Mouse (Mus musculus): ENCODE measurements at regions not wholly inside any gene's neighbourhood (a gene's known extent, or its start where the extent isn't known, plus 50 kb on each side); places are given as distances from the start of the nearest gene placed in this dataset.

- Histone ChIP-seq H3K4me3 (ENCODE audit: insufficient read depth, low read depth, low read length) (no peak overlapping the region), H3K27me3 (replicated peaks; ENCODE audit: control insufficient read depth, insufficient read depth, low read length) (no peaks in the 10 kb centered on the region), H3K36me3 (ENCODE audit: control insufficient read depth, insufficient read depth, low read length) (no peaks in the 10 kb centered on the region), H3K27ac (ENCODE audit: insufficient read depth, low read depth, low read length) (no peak overlapping the region), H3K4me1 (ENCODE audit: control insufficient read depth, insufficient read depth, low read length) (no peaks in the 10 kb centered on the region)
- no peak for TF ChIP-seq POLR2A (IDR thresholded peaks at IDR 0.05; ENCODE audit: low read depth, low read length)
- no peak for TF ChIP-seq CTCF (conservative IDR thresholded peaks at IDR 0.05; ENCODE audit: insufficient read depth, insufficient read length, low read depth, low read length)
- WGBS: 55% methylated on average over 1 of the region's 1 CpGs
- no peak for DNase-seq
Observed at GRCm38 (mm10) chr13:106662195-106662594, 274.6 kb downstream of the Ipo11 start.

GRCm38 (mm10) chr13:106649363-106649762, 287.4 kb downstream of the Ipo11 start:
- H3K4me1 ChIP-seq (ENCODE audit: control insufficient read depth, insufficient read depth, low read length): no peaks in the 10 kb centered on the region
- no peaks in the 10 kb centered on the region for H3K27me3 ChIP-seq (replicated peaks; ENCODE audit: control insufficient read depth, insufficient read depth, low read length)
- no peaks in the 10 kb centered on the region for H3K36me3 ChIP-seq (ENCODE audit: control insufficient read depth, insufficient read depth, low read length)
- TF ChIP-seq CTCF (conservative IDR thresholded peaks at IDR 0.05; ENCODE audit: insufficient read depth, insufficient read length, low read depth, low read length) (no peak), POLR2A (IDR thresholded peaks at IDR 0.05; ENCODE audit: low read depth, low read length) (no peak)
- H3K27ac ChIP-seq (ENCODE audit: insufficient read depth, low read depth, low read length): no peak overlapping the region
- no peak overlapping the region for H3K4me3 ChIP-seq (ENCODE audit: insufficient read depth, low read depth, low read length)
- no peak for DNase-seq

- no peaks in the 10 kb centered on the region for H3K36me3 ChIP-seq (ENCODE audit: control insufficient read depth, insufficient read depth, low read length)
- 75% methylated on average over 5 of the region's 5 CpGs for WGBS
- no peak for TF ChIP-seq CTCF (conservative IDR thresholded peaks at IDR 0.05; ENCODE audit: insufficient read depth, insufficient read length, low read depth, low read length)
- TF ChIP-seq POLR2A (IDR thresholded peaks at IDR 0.05; ENCODE audit: low read depth, low read length): no peak
Observed at GRCm38 (mm10) chr13:106643302-106643975, 293.3 kb downstream of the Ipo11 start.

GRCm38 (mm10) chr13:106638706-106639385, 297.9 kb downstream of the Ipo11 start:
- no peak overlapping the region for H3K27ac ChIP-seq (ENCODE audit: insufficient read depth, low read depth, low read length)
- TF ChIP-seq CTCF (conservative IDR thresholded peaks at IDR 0.05; ENCODE audit: insufficient read depth, insufficient read length, low read depth, low read length): no peak
- TF ChIP-seq POLR2A (IDR thresholded peaks at IDR 0.05; ENCODE audit: low read depth, low read length): no peak
- no peaks in the 10 kb centered on the region for H3K4me1 ChIP-seq (ENCODE audit: control insufficient read depth, insufficient read depth, low read length)
- H3K4me3 ChIP-seq (ENCODE audit: insufficient read depth, low read depth, low read length): no peak overlapping the region
- no peaks in the 10 kb centered on the region; the same call in 1 of the 2 replicates for H3K27me3 ChIP-seq (replicated peaks; ENCODE audit: control insufficient read depth, insufficient read depth, low read length)
- DNase-seq: no peak
- 76% methylated on average over 7 of the region's 7 CpGs for WGBS
- no peaks in the 10 kb centered on the region for H3K36me3 ChIP-seq (ENCODE audit: control insufficient read depth, insufficient read depth, low read length)

More at GRCm38 (mm10) chr13:106643302-106643975, 293.3 kb downstream of the Ipo11 start:
- no peaks in the 10 kb centered on the region for H3K27me3 ChIP-seq (replicated peaks; ENCODE audit: control insufficient read depth, insufficient read depth, low read length)
- no peak overlapping the region for H3K27ac ChIP-seq (ENCODE audit: insufficient read depth, low read depth, low read length)
- no peak overlapping the region for H3K4me3 ChIP-seq (ENCODE audit: insufficient read depth, low read depth, low read length)
- no peaks in the 10 kb centered on the region for H3K4me1 ChIP-seq (ENCODE audit: control insufficient read depth, insufficient read depth, low read length)
- no peak for DNase-seq

GRCm38 (mm10) chr13:106591729-106592128, 345.0 kb downstream of the Ipo11 start:
- 78% methylated on average over 2 of the region's 2 CpGs for WGBS
- Histone ChIP-seq H3K27ac (ENCODE audit: insufficient read depth, low read depth, low read length) (no peak overlapping the region), H3K4me1 (ENCODE audit: control insufficient read depth, insufficient read depth, low read length) (no peaks in the 10 kb centered on the region), H3K4me3 (ENCODE audit: insufficient read depth, low read depth, low read length) (no peak overlapping the region), H3K36me3 (ENCODE audit: control insufficient read depth, insufficient read depth, low read length) (no peaks in the 10 kb centered on the region), H3K27me3 (replicated peaks; ENCODE audit: control insufficient read depth, insufficient read depth, low read length) (no peaks in the 10 kb centered on the region)
- TF ChIP-seq POLR2A (IDR thresholded peaks at IDR 0.05; ENCODE audit: low read depth, low read length) (no peak), CTCF (conservative IDR thresholded peaks at IDR 0.05; ENCODE audit: insufficient read depth, insufficient read length, low read depth, low read length) (no peak)
- DNase-seq: no peak

GRCm38 (mm10) chr13:106567658-106568359, 368.9 kb downstream of the Ipo11 start:
- H3K27ac ChIP-seq (ENCODE audit: insufficient read depth, low read depth, low read length): no peak overlapping the region
- no peak for TF ChIP-seq POLR2A (IDR thresholded peaks at IDR 0.05; ENCODE audit: low read depth, low read length)
- TF ChIP-seq CTCF (conservative IDR thresholded peaks at IDR 0.05; ENCODE audit: insufficient read depth, insufficient read length, low read depth, low read length): no peak
- H3K36me3 ChIP-seq (ENCODE audit: control insufficient read depth, insufficient read depth, low read length): no peaks in the 10 kb centered on the region
- H3K4me1 ChIP-seq (ENCODE audit: control insufficient read depth, insufficient read depth, low read length): no peaks in the 10 kb centered on the region
- no peak for DNase-seq
- H3K27me3 ChIP-seq (replicated peaks; ENCODE audit: control insufficient read depth, insufficient read depth, low read length): no peaks in the 10 kb centered on the region
- H3K4me3 ChIP-seq (ENCODE audit: insufficient read depth, low read depth, low read length): no peak overlapping the region
- WGBS: 78% methylated on average over 9 of the region's 9 CpGs

- Histone ChIP-seq H3K27me3 (replicated peaks; ENCODE audit: control insufficient read depth, insufficient read depth, low read length) (no peaks in the 10 kb centered on the region), H3K4me1 (ENCODE audit: control insufficient read depth, insufficient read depth, low read length) (no peaks in the 10 kb centered on the region), H3K36me3 (ENCODE audit: control insufficient read depth, insufficient read depth, low read length) (no peaks in the 10 kb centered on the region), H3K27ac (ENCODE audit: insufficient read depth, low read depth, low read length) (no peak overlapping the region), H3K4me3 (ENCODE audit: insufficient read depth, low read depth, low read length) (no peak overlapping the region)
- no peak for DNase-seq
- TF ChIP-seq CTCF (conservative IDR thresholded peaks at IDR 0.05; ENCODE audit: insufficient read depth, insufficient read length, low read depth, low read length) (no peak), POLR2A (IDR thresholded peaks at IDR 0.05; ENCODE audit: low read depth, low read length) (no peak)
- 86% methylated on average over 1 of the region's 1 CpGs for WGBS
Observed at GRCm38 (mm10) chr13:106562588-106562987, 374.2 kb downstream of the Ipo11 start.
